Mouse (Mus musculus) natural killer cell, adult 2 months (primary cell): Measurements from ENCODE around the gene Ltv1.
"Not testable (repeated sequence)": the region's sequence is repeated elsewhere in the genome, so short reads cannot be mapped to it uniquely, and the experiment has no call there.

Source experiments
- DNase-seq, 2 experiments: peaks; one replicate each; pipeline ENCODE4 v3.0.0; 2022; ENCODE audit warnings: low spot score in 2 of 2

The Ltv1 gene

GRCm38 (mm10) chr10:13196872-13197507 lies 4.0 kb upstream of the Ltv1 start:
- DNase-seq: no peak

DNA sequence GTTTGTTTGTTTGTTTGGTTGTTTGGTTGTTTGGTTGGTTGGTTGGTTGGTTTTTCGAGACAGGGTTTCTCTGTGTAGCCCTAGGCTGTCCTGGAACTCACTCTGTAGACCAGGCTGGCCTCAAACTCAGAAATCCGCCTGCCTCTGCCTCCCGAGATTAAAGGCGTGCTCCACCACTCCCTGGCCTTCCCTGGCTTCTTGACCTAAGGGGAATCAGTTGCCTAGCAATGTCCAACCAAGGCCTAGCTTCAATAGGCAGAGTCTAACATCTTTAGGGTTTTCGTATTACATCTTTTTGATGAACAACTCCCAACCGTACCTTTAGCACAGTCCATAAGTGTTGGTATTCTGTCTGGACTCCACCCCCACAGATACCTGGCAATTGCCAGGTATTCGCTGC lies 528 bp upstream of the Ltv1 start:
- not testable (repeated sequence) for DNase-seq

- DNase-seq: no peak
These were observed 3.1 kb downstream of the Ltv1 start for GRCm38 (mm10) chr10:13189881-13190280.

GRCm38 (mm10) chr10:13186754-13187153 lies 6.2 kb downstream of the Ltv1 start:
- DNase-seq: no peak

- peak in 1 of 2 experiments; percentile 1 for DNase-seq
These were observed 8.7 kb downstream of the Ltv1 start for GRCm38 (mm10) chr10:13184170-13184766.

DNA sequence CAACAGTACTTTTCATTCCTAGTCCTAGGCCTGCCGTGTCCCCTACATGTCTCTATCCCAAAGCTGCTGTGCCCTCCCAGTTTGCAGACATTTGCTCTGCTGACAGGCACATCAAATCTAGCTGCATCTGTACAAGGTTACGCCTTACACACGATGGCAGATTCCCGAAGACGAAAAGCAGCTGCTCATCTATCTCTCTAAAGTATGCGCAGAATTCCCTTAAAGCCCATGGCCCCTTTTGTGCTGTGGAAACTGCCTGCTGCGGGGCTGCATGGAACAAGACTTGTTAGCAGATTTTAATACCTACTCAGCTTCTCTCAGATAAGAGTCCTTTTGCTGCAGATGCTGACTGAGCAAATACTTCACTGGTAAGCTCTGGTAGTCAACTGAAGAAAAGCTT lies 12.8 kb downstream of the Ltv1 start:
- no peak for DNase-seq

DNA sequence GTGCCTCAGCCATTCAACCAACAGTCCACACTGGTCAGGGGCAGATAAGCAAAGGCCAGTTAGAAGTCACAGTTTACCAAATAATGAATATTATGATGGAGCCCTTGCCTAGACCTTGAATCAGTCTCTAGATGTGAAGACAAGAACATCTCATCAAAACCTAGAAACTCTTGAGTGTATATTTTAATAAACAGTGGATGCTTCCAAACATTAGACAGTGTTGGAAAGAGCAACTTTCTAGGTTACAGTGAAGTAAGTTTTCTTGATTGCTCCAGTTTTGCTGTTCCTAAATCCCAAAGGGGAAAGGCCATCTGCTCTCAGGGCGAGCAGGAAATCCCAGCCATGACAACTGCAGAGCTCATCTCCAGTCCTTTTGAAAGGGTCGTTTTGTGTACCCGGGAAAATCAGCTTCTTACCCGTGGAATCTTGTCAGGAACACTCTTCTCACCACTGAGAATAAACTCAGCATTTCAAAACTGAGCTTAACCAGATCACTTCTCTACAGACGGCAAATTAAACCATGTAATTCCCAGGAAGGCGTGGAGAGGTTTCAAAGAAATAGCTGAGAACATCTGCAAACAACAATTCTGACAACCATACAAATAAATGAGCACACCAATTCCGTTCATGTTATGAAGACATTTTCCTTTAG lies 14.9 kb downstream of the Ltv1 start, which contains the start of gene Zc2hc1b:
TSS of gene Zc2hc1b (minus strand) at position 51 of the 652 bp plus-strand sequence.
- no peak for DNase-seq

GRCm38 (mm10) chr10:13175866-13176265 lies 17.1 kb downstream of the Ltv1 start:
- no peak for DNase-seq

DNA sequence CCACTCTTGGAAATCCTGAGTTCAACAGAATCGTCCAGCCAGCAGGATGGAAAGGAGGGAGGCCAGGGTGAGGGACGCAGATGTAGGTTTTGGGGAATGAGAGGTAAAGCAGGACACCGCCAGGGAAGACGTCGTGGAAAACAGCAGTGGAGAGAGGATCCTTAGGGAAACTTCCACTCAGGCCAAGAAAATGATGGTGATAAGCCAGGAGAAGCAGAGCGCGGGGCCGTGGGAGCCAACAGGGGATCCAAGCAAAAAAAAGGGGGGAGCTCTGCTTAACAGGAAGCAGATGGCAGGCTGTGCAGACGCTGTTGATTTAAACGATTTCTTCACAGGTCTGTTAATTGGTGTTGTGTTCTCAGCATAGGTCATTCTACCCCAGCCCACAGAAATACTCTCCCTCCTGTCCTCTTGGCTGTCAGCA lies 20.2 kb downstream of the Ltv1 start:
- no peak for DNase-seq

- DNase-seq: no peak
These were observed 21.5 kb downstream of the Ltv1 start for GRCm38 (mm10) chr10:13171461-13171860.

DNA sequence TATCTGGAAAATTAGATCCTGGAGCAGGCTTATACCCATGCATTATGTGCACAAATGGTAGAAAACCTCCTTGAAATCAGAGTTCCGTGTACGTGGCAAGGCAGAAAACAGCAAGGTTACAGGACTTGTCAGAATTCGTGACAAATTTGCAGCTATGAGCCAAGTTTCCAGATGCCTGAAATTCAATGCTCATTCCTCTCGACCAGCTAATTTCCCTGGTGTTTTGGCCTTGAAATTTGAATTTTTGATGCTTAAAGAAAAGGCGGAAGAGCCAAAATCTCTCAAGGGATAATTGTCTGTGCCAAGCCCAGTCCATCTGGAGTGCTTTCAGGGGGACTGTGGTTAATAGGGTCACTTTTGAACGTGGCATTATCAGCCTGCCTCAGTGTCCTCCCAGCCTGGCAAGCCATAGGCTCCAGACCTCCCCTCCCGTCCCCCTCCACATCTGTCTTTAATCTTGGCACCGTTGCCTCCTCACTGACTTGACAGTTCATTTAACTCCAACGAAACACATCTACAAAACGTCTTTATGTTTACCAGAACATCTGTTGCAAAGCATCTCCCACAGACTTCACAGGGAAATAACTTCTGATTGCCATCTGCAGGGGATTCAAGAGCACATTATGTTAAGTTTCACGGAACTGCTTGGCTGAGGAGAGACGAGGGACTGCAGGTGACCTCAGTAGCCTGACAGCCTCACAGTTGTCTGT lies 22.1 kb downstream of the Ltv1 start:
- no peak for DNase-seq

GRCm38 (mm10) chr10:13168461-13168860 lies 24.5 kb downstream of the Ltv1 start:
- no peak for DNase-seq

GRCm38 (mm10) chr10:13162031-13162430 lies 30.9 kb downstream of the Ltv1 start:
- DNase-seq: no peak

GRCm38 (mm10) chr10:13160913-13161312 lies 32.1 kb downstream of the Ltv1 start:
- no peak for DNase-seq

DNA sequence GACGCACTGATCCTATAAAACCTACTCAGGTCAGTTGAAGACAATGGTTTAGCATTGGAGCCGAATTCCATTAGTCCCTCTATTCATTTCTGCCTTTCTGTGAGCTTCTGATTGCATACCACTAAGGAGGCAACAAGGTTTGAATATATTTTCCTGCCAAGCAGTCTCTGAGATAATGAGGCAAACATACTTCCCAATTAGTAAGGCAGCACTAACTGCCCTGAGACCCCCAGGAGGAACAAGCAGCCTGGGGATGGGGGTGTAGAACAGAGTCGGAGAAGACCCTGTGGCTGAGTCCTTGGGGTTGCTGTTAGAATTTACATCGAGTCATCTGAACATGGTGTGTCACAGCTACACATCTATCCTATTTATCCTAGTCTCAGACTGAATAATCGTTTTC lies 37.6 kb downstream of the Ltv1 start:
- no peak for DNase-seq

GRCm38 (mm10) chr10:13152811-13153364 lies 40.1 kb downstream of the Ltv1 start:
- no peak for DNase-seq

DNA sequence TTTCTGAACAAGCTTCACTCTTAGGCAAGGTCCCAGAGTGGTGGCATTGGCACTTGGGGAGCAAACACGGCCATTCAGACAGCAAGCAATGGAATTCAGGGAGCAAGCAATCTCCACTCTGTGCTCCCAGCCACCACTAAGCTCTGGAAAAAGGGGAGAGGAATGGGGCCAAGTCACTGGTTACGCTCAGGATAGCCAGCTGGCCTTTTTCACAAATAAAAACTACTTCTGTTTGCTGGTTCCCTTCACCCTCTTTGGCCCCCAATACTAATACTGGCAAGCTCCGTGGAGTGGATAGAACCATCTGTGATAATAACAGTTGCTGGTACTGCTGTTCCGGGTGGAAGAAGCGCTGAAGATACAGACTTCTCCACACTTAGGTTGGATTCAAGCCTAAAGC lies 41.6 kb downstream of the Ltv1 start:
- DNase-seq: no peak

GRCm38 (mm10) chr10:13150435-13150834 lies 42.5 kb downstream of the Ltv1 start:
- DNase-seq: no peak

DNA sequence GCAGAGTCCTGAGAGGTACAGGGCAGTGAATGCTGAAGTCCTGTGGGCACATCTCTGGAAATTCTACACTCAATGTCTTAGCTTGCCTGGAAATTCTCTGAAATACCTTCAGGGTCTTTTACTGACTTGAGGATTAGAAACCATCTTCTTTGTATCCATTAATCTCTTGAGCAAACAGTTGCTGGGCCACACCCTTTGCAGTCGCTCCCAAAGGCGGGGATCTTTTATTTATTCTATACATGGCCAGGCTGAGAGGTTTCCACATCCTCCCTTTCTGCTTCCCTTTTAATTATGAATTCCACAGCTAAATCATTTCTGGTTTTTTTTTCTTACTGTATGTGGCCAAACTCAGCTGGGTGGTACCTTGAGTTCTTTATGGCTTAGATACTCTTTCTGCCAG lies 52.5 kb downstream of the Ltv1 start:
- DNase-seq: no peak

DNA sequence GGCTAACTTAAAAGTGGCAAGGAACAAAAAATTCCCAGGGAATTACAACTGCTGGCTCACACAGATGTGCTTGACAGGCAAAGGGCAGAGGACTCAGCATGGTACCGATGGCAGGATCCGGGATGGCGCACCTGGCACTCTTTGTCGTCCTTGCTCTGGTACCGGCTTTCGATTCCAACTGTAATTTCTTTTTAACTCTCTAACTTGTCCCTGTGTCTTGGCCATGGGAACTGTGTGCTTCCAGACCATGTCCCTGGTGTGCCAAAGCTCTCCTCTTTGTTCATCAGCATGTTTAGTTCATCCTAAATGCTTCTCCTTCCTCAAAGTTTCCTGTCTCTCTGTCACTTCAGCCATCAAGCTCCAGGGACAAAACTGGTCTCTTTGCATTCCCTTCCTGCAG lies 55.1 kb downstream of the Ltv1 start:
- no peak for DNase-seq

- no peak for DNase-seq
These were observed 57.2 kb downstream of the Ltv1 start for GRCm38 (mm10) chr10:13135751-13136150.

GRCm38 (mm10) chr10:13135276-13135675 lies 57.7 kb downstream of the Ltv1 start:
- no peak for DNase-seq
